Mouse (Mus musculus) thymus, adult 2 months (tissue): Measurements from ENCODE around the gene Hormad1.

Experiments
- CTCF ChIP-seq: fragments of 200-500 bp; IDR thresholded peaks from 2 replicates; pipeline ENCODE4 v1.5.1; 2012; ENCODE audit warnings: mild to moderate bottlenecking, control low read depth, low read length, moderate library complexity, borderline replicate concordance; ENCODE audit not compliant: control insufficient read depth, poor library complexity, insufficient read depth; ENCODE audit errors: extremely low read depth
- POLR2A ChIP-seq: fragments of 200-500 bp; IDR thresholded peaks from 2 replicates; pipeline ENCODE4 v1.6.1; 2012; ENCODE audit warnings: mild to moderate bottlenecking, low read length, control low read depth, moderate library complexity; ENCODE audit not compliant: control insufficient read depth, poor library complexity, insufficient read depth; ENCODE audit errors: extremely low read depth

DNA sequence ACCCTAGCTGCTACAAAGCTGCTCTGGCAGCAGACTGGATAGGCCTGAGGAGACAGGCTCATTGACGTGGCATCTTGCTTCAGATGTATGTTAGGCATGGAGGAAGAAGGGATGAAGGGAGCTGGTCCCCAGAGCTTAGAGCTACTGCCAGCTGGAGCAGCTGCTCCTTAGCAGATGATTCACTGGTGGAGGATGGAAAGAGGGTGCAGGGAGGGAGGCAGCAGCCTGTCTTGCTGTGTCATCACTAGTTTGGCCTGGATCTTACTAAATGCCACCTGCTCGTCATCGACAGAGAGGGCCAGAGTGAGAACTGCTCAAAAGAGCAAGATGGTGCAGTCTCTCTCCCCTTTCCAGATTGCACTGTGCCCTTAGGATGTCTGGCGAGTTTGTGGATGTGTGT, 70.3 kb downstream of the Hormad1 start:
- TF ChIP-seq CTCF (no peak), POLR2A (no peak)
